Mouse (Mus musculus) gastrocnemius, adult 8-10 months (tissue): ENCODE measurements around the gene Zbtb16. TPM values are rescaled to one million over a fixed set of nuclear protein-coding genes. Genes with fewer than 3 reads are reported as not detected.
A peak's percentile ranks its signal among the peaks of the same experiment; 100 is the strongest.

Experiments used
- DNase-seq, 2 experiments: peaks; one replicate each; pipeline ENCODE4 v3.0.0; 2022; ENCODE audit warnings: low spot score in 2 of 2
- total RNA-seq, 4 experiments: library from RNA; stranded (reverse); gene quantifications; 2 replicates each; pipeline ENCODE4 v1.2.4; 2022

Zbtb16 gene
- total RNA-seq, 4 experiments from 2014 or later, result 106 to 199 (median 117) TPM

- DNase-seq, result peak; percentile 23 to 61
These were observed 223.5 kb downstream of the Zbtb16 start for GRCm38 (mm10) chr9:48612542-48612941.

DNA sequence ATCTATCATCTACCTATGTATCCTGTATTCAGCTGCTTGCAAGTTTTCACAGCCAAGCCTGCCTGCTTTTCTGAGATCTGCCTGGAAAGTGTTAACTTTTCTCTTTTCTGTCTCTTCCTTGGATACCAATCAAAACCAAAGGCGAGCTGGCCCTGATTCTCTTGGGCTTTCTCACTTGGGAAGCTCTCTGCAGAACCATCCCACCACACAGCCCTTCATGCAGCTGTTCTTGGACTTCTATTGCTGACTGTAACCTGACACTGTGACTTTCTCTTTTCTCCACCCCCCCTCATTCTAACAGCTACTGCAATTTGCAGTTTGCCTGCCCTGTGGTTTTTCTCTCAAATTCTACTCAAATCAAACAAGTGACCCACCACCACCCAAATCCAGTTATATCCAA, 225.0 kb downstream of the Zbtb16 start:
- DNase-seq, result no peak

- no peak for DNase-seq
These were observed 226.3 kb downstream of the Zbtb16 start for GRCm38 (mm10) chr9:48609734-48610133.

- DNase-seq, result no peak
These were observed 228.6 kb downstream of the Zbtb16 start for GRCm38 (mm10) chr9:48607417-48607816.

GRCm38 (mm10) chr9:48606171-48606570, 229.9 kb downstream of the Zbtb16 start:
- DNase-seq, result peak; percentile 28 to 30

DNA sequence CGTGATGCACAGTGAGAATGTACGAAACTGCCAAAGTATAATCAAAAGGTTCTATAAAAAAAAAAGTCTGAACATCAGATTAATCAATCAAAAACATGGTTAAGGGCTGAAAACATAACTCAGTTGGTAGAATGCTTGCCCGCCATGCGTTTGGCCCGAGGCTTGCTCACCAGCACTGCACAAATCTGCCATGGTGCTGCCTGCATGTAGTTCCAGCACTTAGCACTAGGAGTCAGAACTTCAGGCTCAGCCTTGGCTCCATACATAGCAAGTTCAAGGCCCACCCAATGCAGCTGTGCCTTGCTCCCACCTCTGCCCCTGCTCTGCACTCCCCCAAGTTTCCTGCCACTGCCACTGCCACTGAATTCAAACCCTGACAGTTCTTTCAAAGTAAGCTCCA, 230.3 kb downstream of the Zbtb16 start:
- no peak for DNase-seq

GRCm38 (mm10) chr9:48604939-48605598, 231.0 kb downstream of the Zbtb16 start, which contains the start of gene Nnmt:
Gene Nnmt (minus strand): TSS chr9:48605153.
- DNase-seq, result peak in 1 of 2 experiments; percentile 36

Other genes with a start within 250 kb of the Zbtb16 start
- 1 to 10 TPM; 1.8 to 4.1 (median 3.5) TPM for gene Nnmt, start 231.1 kb downstream of the Zbtb16 start, total RNA-seq
- gene Htr3a, start 74.9 kb upstream of the Zbtb16 start, total RNA-seq, result not detected
- gene Htr3b, start 128.8 kb upstream of the Zbtb16 start, total RNA-seq, result not detected
- 10 to 100 TPM; 55.1 to 68.8 (median 65.2) TPM for gene Usp28, start 149.2 kb upstream of the Zbtb16 start, total RNA-seq
- 1 to 10 TPM; 6.9 to 7.6 (median 7.4) TPM for gene Zw10, start 219.4 kb upstream of the Zbtb16 start, total RNA-seq
- under 1 TPM in 1 of 4 experiments, not detected in 3; 0.22 TPM for gene Tmprss5, start 245.0 kb upstream of the Zbtb16 start, total RNA-seq